Mouse (Mus musculus) cerebellum, adult 2 months (tissue): Measurements from ENCODE around the gene Tpi1.

Source experiments
- CTCF ChIP-seq: fragments of 200-500 bp; IDR thresholded peaks from 2 replicates; pipeline ENCODE4 v1.5.1; 2011; ENCODE audit warnings: low read depth, mild to moderate bottlenecking, control low read depth, low read length, moderate library complexity, borderline replicate concordance; ENCODE audit not compliant: insufficient read depth
- POLR2A ChIP-seq: fragments of 200-500 bp; IDR thresholded peaks from 2 replicates; pipeline ENCODE4 v1.6.1; 2011; ENCODE audit warnings: low read length, control low read depth, borderline replicate concordance; ENCODE audit not compliant: insufficient read depth

- TF ChIP-seq CTCF (no peak), POLR2A (no peak)
These were observed 20.5 kb upstream of the Tpi1 start for GRCm38 (mm10) chr6:124834512-124835081.
